Comparison of ENCODE assay signal across 8 mouse cellular contexts in genomic region chr7:6940761-6941231, GRCm38 (mm10). TPM values are rescaled to one million over a fixed set of nuclear protein-coding genes. Genes with fewer than 3 reads are reported as not detected.
DNase-seq lines count a peak whose midpoint lies in the region; ATAC-seq and TF ChIP-seq lines count a peak whose summit lies in the region.

No protein-coding gene starts in this region.

- H3K36me3 ChIP-seq in heart, embryonic 11.5 days (ENCODE audit: control insufficient read depth, insufficient read depth, low read length) = no peaks in the 10 kb centered on the region
- no peaks in the 10 kb centered on the region for H3K36me3 ChIP-seq in E14TG2a.4 (ENCODE audit: insufficient read depth, low read length)
- H3K36me3 ChIP-seq in midbrain, embryonic 10.5 days = no peaks in the 10 kb centered on the region

- peak overlapping the region; percentile 27; the same call in 1 of the 2 replicates for H3K4me3 ChIP-seq in heart, embryonic 11.5 days (ENCODE audit: low read depth, low read length)
- H3K4me3 ChIP-seq in E14TG2a.4 (replicated peaks; ENCODE audit: low read length) = no peak overlapping the region
- peak overlapping the region; percentile 28; the same call in 1 of the 2 replicates for H3K4me3 ChIP-seq in midbrain, embryonic 10.5 days

- H3K9ac ChIP-seq in heart, embryonic 11.5 days (ENCODE audit: low read depth, low read length) = no peak overlapping the region

- no peaks in the 10 kb centered on the region for H3K27me3 ChIP-seq in heart, embryonic 11.5 days (ENCODE audit: control insufficient read depth, insufficient read depth, low read length)
- no peaks in the 10 kb centered on the region for H3K27me3 ChIP-seq in E14TG2a.4 (ENCODE audit: insufficient read depth, low read length)
- H3K27me3 ChIP-seq in midbrain, embryonic 10.5 days (ENCODE audit: low read depth, poor library complexity, severe bottlenecking) = no peaks in the 10 kb centered on the region

- peak overlapping the region; percentile 51 for H3K4me2 ChIP-seq in heart, embryonic 11.5 days

- WGBS in heart, embryonic 11.5 days (ENCODE audit: insufficient replicate concordance) = 18% methylated on average over 16 of the region's 16 CpGs
- 23% methylated on average over 16 of the region's 16 CpGs for WGBS in midbrain, embryonic 10.5 days

- H3K9me3 ChIP-seq in heart, embryonic 11.5 days (replicated peaks; ENCODE audit: control insufficient read depth, low read length) = no peaks in the 10 kb centered on the region
- H3K9me3 ChIP-seq in E14TG2a.4 (ENCODE audit: low read length) = no peaks in the 10 kb centered on the region
- 0 out of 2 replicates have a peak, but pooled peaks cover 3% of the 10 kb centered on the region for H3K9me3 ChIP-seq in midbrain, embryonic 10.5 days (replicated peaks)

- intact Hi-C loops in heart, postnatal 36 days (cut with DNase I) = loop anchor here (2.0 kb wide), 1 partner anchor 338 kb away; the partner anchor contains the start of gene Gm45844
- intact Hi-C loops in left cerebral cortex, postnatal 14 days (cut with DNase I) = no loop called here

- no peak overlapping the region for H3K27ac ChIP-seq in heart, embryonic 11.5 days (ENCODE audit: low read depth, low read length)
- no peak overlapping the region for H3K27ac ChIP-seq in midbrain, embryonic 10.5 days (replicated peaks)

- no peaks in the 10 kb centered on the region for H3K4me1 ChIP-seq in heart, embryonic 11.5 days (ENCODE audit: control insufficient read depth, insufficient read depth, low read length)
- H3K4me1 ChIP-seq in E14TG2a.4 (replicated peaks; ENCODE audit: low read depth, low read length) = no peaks in the 10 kb centered on the region
- H3K4me1 ChIP-seq in midbrain, embryonic 10.5 days = no peaks in the 10 kb centered on the region

- DNase-seq in heart, postnatal 36 days = no peak
- DNase-seq in embryo, embryonic 9.5 days (ENCODE audit: extremely low spot score) = peak; percentile 59
- peak; percentile 60 for DNase-seq in induced T-regulatory cell, adult 2 months (ENCODE audit: low read depth)
- DNase-seq in midbrain, embryonic 10.5 days (ENCODE audit: low spot score) = peak; percentile 62
- no peak for DNase-seq in urinary bladder, postnatal 10 days (ENCODE audit: low spot score)
- DNase-seq in left cerebral cortex, postnatal 14 days (ENCODE audit: low spot score in 2 of 2) = no peak

- TF ChIP-seq CTCF in E14TG2a.4 (conservative IDR thresholded peaks at IDR 0.05; ENCODE audit: low read length) = peak; percentile 69

- 0 out of 2 replicates have a peak, but pooled peaks have one; percentile 26 for ATAC-seq in heart, embryonic 11.5 days (replicated peaks; ENCODE audit: insufficient number of reproducible peaks, low FRiP score, low TSS enrichment)

RNA-seq across cellular contexts. Expression of gene Aurkc, which starts 54.3 kb away (rescaled TPM):
- polyA plus RNA-seq in heart, embryonic 11.5 days (2014; fragmentation: Nextera tagmentation; extraction: Ambion mirVana) = not detected in 2 replicates
- not detected for total RNA-seq in heart, postnatal 36 days (2021)
- polyA plus RNA-seq in midbrain, embryonic 10.5 days (2016; fragmentation: Nextera tagmentation; extraction: Ambion mirVana) = not detected in 2 replicates
- total RNA-seq in left cerebral cortex, postnatal 14 days (2021) = not detected

Comparison
In these comparisons a context has a peak if more than half of its experiments do, and no peak if none do; other contexts are left out.
1. DNase-seq: peak in embryo, embryonic 9.5 days (single experiment), induced T-regulatory cell, adult 2 months (single experiment) and midbrain, embryonic 10.5 days (single experiment); none in heart, postnatal 36 days (0 of 2), urinary bladder, postnatal 10 days (single experiment) and left cerebral cortex, postnatal 14 days (0 of 2).